Mouse (Mus musculus) olfactory bulb, adult 2 months (tissue): ENCODE results near the gene Gm14440. TPM values are rescaled to one million over a fixed set of nuclear protein-coding genes. Genes with fewer than 3 reads are reported as not detected.
"Not testable (repeated sequence)": the region's sequence is repeated elsewhere in the genome, so short reads cannot be mapped to it uniquely, and the experiment has no call there.

ENCODE experiments used
- H3K27ac ChIP-seq: fragments of 200-500 bp; 2 replicates; pipeline ENCODE4 v1.5.1; 2012; ENCODE audit warnings: low read depth, low read length; ENCODE audit not compliant: insufficient read depth
- H3K4me1 ChIP-seq: fragments of 200-500 bp; 2 replicates; pipeline ENCODE4 v1.6.1; 2012; ENCODE audit warnings: low read length; ENCODE audit not compliant: control insufficient read depth, insufficient read depth
- H3K4me3 ChIP-seq: fragments of 200-500 bp; 2 replicates; pipeline ENCODE4 v1.5.1; 2012; ENCODE audit warnings: mild to moderate bottlenecking, low read depth, low read length, moderate library complexity; ENCODE audit not compliant: insufficient read depth
- WGBS: fragments of 180-500 bp; shearing (Covaris S2); methylation state at CpG from one replicate; pipeline ENCODE4 v1.1.7; 2018; 5-methylcytosine and 5-hydroxymethylcytosine counted together
- polyA plus RNA-seq: library from polyadenylated mRNA; stranded (reverse); fragments of >200 nt; gene quantifications from 2 replicates; pipeline ENCODE4 v1.2.4, GENCODE M21; 2012; ENCODE audit warnings: low replicate concordance; ENCODE audit not compliant: missing spikeins, insufficient read depth, insufficient read length

The Gm14440 gene
- polyA plus RNA-seq: not detected in 2 replicates

DNA sequence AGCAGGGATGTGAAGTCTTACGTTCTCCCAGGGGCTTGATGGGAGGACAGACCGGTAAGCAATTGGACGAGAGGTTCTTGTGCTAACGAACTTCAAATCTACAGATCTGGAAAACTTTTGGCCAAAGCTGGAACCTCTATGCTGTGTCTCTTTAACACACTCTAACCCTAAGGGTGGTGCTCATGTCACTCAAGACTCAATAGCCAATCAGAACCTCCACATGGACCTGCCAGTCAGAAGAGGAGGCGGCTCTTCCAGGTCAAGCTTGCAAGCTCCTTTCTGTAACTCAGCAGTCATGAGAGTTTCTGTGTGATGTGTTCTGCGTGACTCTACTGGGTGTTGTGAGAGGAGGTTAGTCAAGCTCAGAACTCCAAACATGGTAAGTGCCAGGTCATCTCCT lies at the start of gene Gm14440:
Gene Gm14440 (plus strand): TSS at position 301 of the 400 bp plus-strand sequence.
- no CpG with 5 or more reads among the region's 6 CpGs for WGBS

More for the DNA sequence above, at the start of gene Gm14440:
- not testable (repeated sequence) for H3K4me1 ChIP-seq, H3K4me3 ChIP-seq, H3K27ac ChIP-seq

Other genes starting within 250 kb of the Gm14440 start
- gene Gm14393, start 207.3 kb upstream of the Gm14440 start, polyA plus RNA-seq: not detected in 2 replicates
- not detected in 2 replicates for gene Gm14399, start 133.1 kb upstream of the Gm14440 start, polyA plus RNA-seq
- not detected in 2 replicates for gene Gm14443, start 99.3 kb upstream of the Gm14440 start, polyA plus RNA-seq
- not detected in 2 replicates for gene Gm14391, start 68.2 kb upstream of the Gm14440 start, polyA plus RNA-seq
- 89.6 TPM in 1 of 2 replicates, not detected in the other for gene Gm4631, start 63.1 kb downstream of the Gm14440 start, polyA plus RNA-seq
- gene Zfp968, start 97.3 kb downstream of the Gm14440 start, polyA plus RNA-seq: not detected in 2 replicates
- not detected in 2 replicates for gene Gm4724, start 160.7 kb downstream of the Gm14440 start, polyA plus RNA-seq
- not detected in 2 replicates for gene Zfp965, start 194.9 kb downstream of the Gm14440 start, polyA plus RNA-seq